Mouse (Mus musculus): ENCODE measurements around the gene Sox6. TPM values are rescaled to one million over a fixed set of nuclear protein-coding genes. Genes with fewer than 3 reads are reported as not detected.

Sox6 gene
- polyA plus RNA-seq, 1 experiment from 2014 or later, result 33.2 TPM

GRCm38 (mm10) chr7:115485664-115486409 is 552.8 kb downstream of the Sox6 start:
- Histone ChIP-seq H3K4me2 (no peak overlapping the region), H3K9ac (no peak overlapping the region), H3K36me3 (0 out of 2 replicates have a peak, but pooled peaks cover 4% of the 10 kb centered on the region), H3K27ac (ENCODE audit: poor library complexity, severe bottlenecking) (no peak overlapping the region), H3K4me3 (no peak overlapping the region), H3K27me3 (replicated peaks) (no peaks in the 10 kb centered on the region), H3K9me3 (replicated peaks) (no peaks in the 10 kb centered on the region), H3K4me1 (replicated peaks) (peaks cover 7% of the 10 kb centered on the region; the same call in 1 of the 2 replicates)
- 73% methylated on average over 2 of the region's 2 CpGs for WGBS
- ATAC-seq (ENCODE audit: insufficient number of reproducible peaks, low FRiP score), result no peak

- Histone ChIP-seq H3K27ac (ENCODE audit: poor library complexity, severe bottlenecking) (no peak overlapping the region), H3K36me3 (peaks cover 3% of the 10 kb centered on the region; the same call in 1 of the 2 replicates), H3K4me3 (no peak overlapping the region), H3K9me3 (replicated peaks) (no peaks in the 10 kb centered on the region), H3K27me3 (replicated peaks) (no peaks in the 10 kb centered on the region), H3K4me2 (no peak overlapping the region), H3K4me1 (replicated peaks) (peaks cover 27% of the 10 kb centered on the region), H3K9ac (no peak overlapping the region)
- ATAC-seq (ENCODE audit: insufficient number of reproducible peaks, low FRiP score), result no peak
- 46% methylated on average over 2 of the region's 2 CpGs for WGBS
Observed at GRCm38 (mm10) chr7:115477763-115478162, 560.8 kb downstream of the Sox6 start.

GRCm38 (mm10) chr7:115476881-115477665 is 561.5 kb downstream of the Sox6 start:
- no peak overlapping the region for H3K9ac ChIP-seq
- no peak overlapping the region for H3K27ac ChIP-seq (ENCODE audit: poor library complexity, severe bottlenecking)
- H3K36me3 ChIP-seq, result peaks cover 3% of the 10 kb centered on the region; the same call in 1 of the 2 replicates
- peaks cover 34% of the 10 kb centered on the region for H3K4me1 ChIP-seq (replicated peaks)
- no peak overlapping the region for H3K4me3 ChIP-seq
- no peak for ATAC-seq (ENCODE audit: insufficient number of reproducible peaks, low FRiP score)
- 55% methylated on average over 13 of the region's 13 CpGs for WGBS
- H3K9me3 ChIP-seq (replicated peaks), result no peaks in the 10 kb centered on the region
- H3K4me2 ChIP-seq, result no peak overlapping the region
- H3K27me3 ChIP-seq (replicated peaks), result no peaks in the 10 kb centered on the region

GRCm38 (mm10) chr7:115475176-115475575 is 563.4 kb downstream of the Sox6 start:
- H3K36me3 ChIP-seq, result peaks cover 3% of the 10 kb centered on the region; the same call in 1 of the 2 replicates
- H3K27ac ChIP-seq (ENCODE audit: poor library complexity, severe bottlenecking), result no peak overlapping the region
- 56% methylated on average over 6 of the region's 6 CpGs for WGBS
- no peaks in the 10 kb centered on the region for H3K27me3 ChIP-seq (replicated peaks)
- peaks cover 39% of the 10 kb centered on the region for H3K4me1 ChIP-seq (replicated peaks)
- no peak overlapping the region for H3K4me2 ChIP-seq
- H3K9me3 ChIP-seq (replicated peaks), result no peaks in the 10 kb centered on the region
- H3K9ac ChIP-seq, result no peak overlapping the region
- ATAC-seq (ENCODE audit: insufficient number of reproducible peaks, low FRiP score), result no peak
- H3K4me3 ChIP-seq, result no peak overlapping the region

GRCm38 (mm10) chr7:115474115-115474514 is 564.5 kb downstream of the Sox6 start:
- Histone ChIP-seq H3K36me3 (peaks cover 3% of the 10 kb centered on the region; the same call in 1 of the 2 replicates), H3K4me2 (no peak overlapping the region), H3K27ac (ENCODE audit: poor library complexity, severe bottlenecking) (no peak overlapping the region), H3K4me1 (replicated peaks) (peaks cover 49% of the 10 kb centered on the region), H3K9ac (no peak overlapping the region), H3K4me3 (no peak overlapping the region), H3K27me3 (replicated peaks) (no peaks in the 10 kb centered on the region), H3K9me3 (replicated peaks) (no peaks in the 10 kb centered on the region)
- no peak for ATAC-seq (ENCODE audit: insufficient number of reproducible peaks, low FRiP score)
- WGBS, result 80% methylated on average over 9 of the region's 9 CpGs

GRCm38 (mm10) chr7:115472850-115473249 is 565.7 kb downstream of the Sox6 start:
- Histone ChIP-seq H3K27me3 (replicated peaks) (no peaks in the 10 kb centered on the region), H3K4me2 (no peak overlapping the region), H3K4me1 (replicated peaks) (peaks cover 53% of the 10 kb centered on the region), H3K27ac (ENCODE audit: poor library complexity, severe bottlenecking) (peak overlapping the region; percentile 69), H3K36me3 (peaks cover 3% of the 10 kb centered on the region; the same call in 1 of the 2 replicates), H3K4me3 (no peak overlapping the region), H3K9ac (no peak overlapping the region), H3K9me3 (replicated peaks) (no peaks in the 10 kb centered on the region)
- 60% methylated on average over 3 of the region's 3 CpGs for WGBS
- no peak for ATAC-seq (ENCODE audit: insufficient number of reproducible peaks, low FRiP score)

- ATAC-seq (ENCODE audit: insufficient number of reproducible peaks, low FRiP score), result no peak
- Histone ChIP-seq H3K4me1 (replicated peaks) (peaks cover 58% of the 10 kb centered on the region), H3K27ac (ENCODE audit: poor library complexity, severe bottlenecking) (no peak overlapping the region)
Observed at GRCm38 (mm10) chr7:115471521-115471920, 567.1 kb downstream of the Sox6 start.

GRCm38 (mm10) chr7:115466811-115467210 is 571.8 kb downstream of the Sox6 start:
- Histone ChIP-seq H3K4me3 (no peak overlapping the region), H3K9me3 (replicated peaks) (peaks cover 6% of the 10 kb centered on the region), H3K27ac (ENCODE audit: poor library complexity, severe bottlenecking) (peak overlapping the region; percentile 80), H3K4me1 (replicated peaks) (peaks cover 45% of the 10 kb centered on the region), H3K9ac (no peak overlapping the region), H3K36me3 (peaks cover 3% of the 10 kb centered on the region), H3K4me2 (peak overlapping the region; percentile 26), H3K27me3 (replicated peaks) (no peaks in the 10 kb centered on the region)
- WGBS, result 13% methylated on average over 6 of the region's 6 CpGs
- ATAC-seq (ENCODE audit: insufficient number of reproducible peaks, low FRiP score), result peak; percentile 39; the same call in 1 of the 2 replicates

More at GRCm38 (mm10) chr7:115471521-115471920, 567.1 kb downstream of the Sox6 start:
- H3K27me3 ChIP-seq (replicated peaks), result no peaks in the 10 kb centered on the region
- 66% methylated on average over 3 of the region's 3 CpGs for WGBS
- H3K9ac ChIP-seq, result no peak overlapping the region
- no peaks in the 10 kb centered on the region for H3K9me3 ChIP-seq (replicated peaks)
- no peak overlapping the region for H3K4me2 ChIP-seq
- no peak overlapping the region for H3K4me3 ChIP-seq
- H3K36me3 ChIP-seq, result no peaks in the 10 kb centered on the region

- Histone ChIP-seq H3K4me1 (replicated peaks) (peaks cover 25% of the 10 kb centered on the region), H3K4me3 (no peak overlapping the region), H3K27ac (ENCODE audit: poor library complexity, severe bottlenecking) (no peak overlapping the region), H3K9me3 (replicated peaks) (peaks cover 6% of the 10 kb centered on the region), H3K36me3 (peaks cover 3% of the 10 kb centered on the region), H3K4me2 (no peak overlapping the region), H3K9ac (no peak overlapping the region), H3K27me3 (replicated peaks) (no peaks in the 10 kb centered on the region)
- ATAC-seq (ENCODE audit: insufficient number of reproducible peaks, low FRiP score), result no peak
- WGBS, result 77% methylated on average over 2 of the region's 2 CpGs
Observed at GRCm38 (mm10) chr7:115463367-115463766, 575.2 kb downstream of the Sox6 start.

GRCm38 (mm10) chr7:115462276-115462675 is 576.3 kb downstream of the Sox6 start:
- Histone ChIP-seq H3K4me2 (no peak overlapping the region), H3K36me3 (peaks cover 3% of the 10 kb centered on the region), H3K27me3 (replicated peaks) (no peaks in the 10 kb centered on the region), H3K9me3 (replicated peaks) (peaks cover 6% of the 10 kb centered on the region), H3K4me3 (no peak overlapping the region), H3K4me1 (replicated peaks) (peaks cover 18% of the 10 kb centered on the region), H3K9ac (no peak overlapping the region), H3K27ac (ENCODE audit: poor library complexity, severe bottlenecking) (no peak overlapping the region)
- WGBS, result 51% methylated on average over 4 of the region's 4 CpGs
- no peak for ATAC-seq (ENCODE audit: insufficient number of reproducible peaks, low FRiP score)

- H3K4me1 ChIP-seq (replicated peaks), result peaks cover 19% of the 10 kb centered on the region
- ATAC-seq (ENCODE audit: insufficient number of reproducible peaks, low FRiP score), result no peak
Observed at GRCm38 (mm10) chr7:115454988-115455387, 583.6 kb downstream of the Sox6 start.

More at GRCm38 (mm10) chr7:115454988-115455387, 583.6 kb downstream of the Sox6 start:
- Histone ChIP-seq H3K27ac (ENCODE audit: poor library complexity, severe bottlenecking) (no peak overlapping the region), H3K9me3 (replicated peaks) (no peaks in the 10 kb centered on the region), H3K36me3 (no peaks in the 10 kb centered on the region), H3K27me3 (replicated peaks) (no peaks in the 10 kb centered on the region), H3K4me2 (no peak overlapping the region), H3K9ac (no peak overlapping the region), H3K4me3 (no peak overlapping the region)
- 55% methylated on average over 5 of the region's 5 CpGs for WGBS

Data from heart, embryonic 12.5 days (tissue).